Mouse (Mus musculus) gastrocnemius, postnatal 36 days (tissue): Measurements from ENCODE around the gene Pet100. TPM values are rescaled to one million over a fixed set of nuclear protein-coding genes. Genes with fewer than 3 reads are reported as not detected.
A peak's percentile ranks its signal among the peaks of the same experiment; 100 is the strongest.
"Not testable (repeated sequence)": the region's sequence is repeated elsewhere in the genome, so short reads cannot be mapped to it uniquely, and the experiment has no call there.

Experiments used
- DNase-seq, 2 experiments: peaks; one replicate each; pipeline ENCODE4 v3.0.0; 2022
- intact Hi-C: fragments of 180-260 bp; cut with DNase I; formaldehyde crosslinking; loops from one replicate; pipeline ENCODE4 v1.15.1; 2025
- long read RNA-seq, 2 experiments: library from polyadenylated mRNA; stranded (forward); transcript quantifications; one replicate each; pipeline ENCODE4 v2.0.0; 2021
- total RNA-seq, 2 experiments: library from RNA; stranded (reverse); gene quantifications; 2 replicates each; pipeline ENCODE4 v1.2.3; 2021

Gene Pet100
- total RNA-seq, result 10 to 100 TPM; 73.8 to 77.0 TPM
- long read RNA-seq, experiment 1, transcript Pet100-201 (4 exons, 1,193 nt), result major isoform, 118 of 133 reads
- long read RNA-seq, experiment 1, partial matches to known transcripts, result 4 of 133 reads
- long read RNA-seq, experiment 1, other reads (novel, unspliced or antisense), result 10 of 133 reads
- long read RNA-seq, experiment 2, transcript Pet100-201 (4 exons, 1,193 nt), result major isoform, 130 of 142 reads
- long read RNA-seq, experiment 2, partial matches to known transcripts, result 6 of 142 reads
- long read RNA-seq, experiment 2, other reads (novel, unspliced or antisense), result 6 of 142 reads

DNA sequence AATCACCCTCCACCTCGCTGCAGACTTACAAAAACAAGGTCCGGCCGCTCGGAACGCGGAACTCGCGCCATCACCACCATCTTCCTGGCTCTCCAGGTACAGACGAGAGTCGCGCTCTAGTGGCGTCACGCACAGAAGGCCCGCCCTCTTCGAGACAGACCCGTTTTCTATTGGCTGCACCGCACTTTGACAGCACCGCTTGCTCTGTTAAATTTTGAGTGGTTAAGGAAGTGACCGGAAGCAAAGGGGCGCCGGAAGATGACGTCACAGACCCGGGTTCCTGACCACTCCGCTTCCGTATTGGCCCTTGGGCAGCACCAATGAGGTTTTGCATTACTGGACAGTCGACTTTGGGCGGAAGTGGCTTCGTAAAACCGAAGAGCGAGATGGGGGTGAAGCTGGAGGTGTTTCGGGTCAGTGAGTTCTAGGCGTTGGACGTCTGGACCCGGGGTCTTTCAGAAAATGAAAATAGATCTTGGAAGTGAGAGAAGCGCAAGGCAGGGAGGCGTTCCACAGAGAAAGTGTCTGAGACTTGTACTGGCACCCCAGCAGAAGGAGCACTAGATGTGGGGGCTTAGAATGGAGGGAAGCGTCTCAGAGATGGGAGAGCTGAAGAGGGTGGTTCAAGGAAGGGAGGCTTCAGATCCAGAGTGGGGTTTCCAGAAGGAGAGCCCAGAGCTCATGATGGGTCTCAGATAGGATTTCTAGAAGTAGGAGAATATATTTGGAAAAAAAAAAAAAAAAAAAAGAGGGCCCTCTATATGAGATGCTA is at the start of gene Pet100, which contains the start of gene Xab2:
Gene Pet100, plus strand, starts transcription at position 350 of the 772 bp plus-strand sequence.
Gene Xab2, minus strand, starts transcription at position 118 of the 772 bp plus-strand sequence.
- peak; percentile 97 for DNase-seq
- intact Hi-C loops, result no loop called here

DNA sequence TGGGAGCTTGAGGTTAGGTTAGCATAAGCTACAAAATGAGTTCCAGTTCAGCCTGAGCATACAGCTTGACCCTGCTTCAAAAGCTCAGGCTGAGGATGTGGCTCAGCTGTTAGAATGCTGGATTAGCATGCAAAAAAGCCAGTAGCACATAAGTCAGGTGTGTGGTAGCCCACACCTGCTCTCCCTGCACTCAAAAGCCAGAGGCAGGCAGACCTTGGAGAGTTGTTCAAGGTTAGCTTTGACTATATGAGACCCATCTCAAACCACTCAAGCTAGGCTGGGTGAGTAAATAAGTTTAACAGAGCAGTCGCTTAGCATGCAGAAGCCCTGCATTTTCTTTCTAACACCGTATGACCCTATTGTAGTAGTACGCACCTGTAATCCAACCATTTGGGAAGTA is 46.8 kb upstream of the Pet100 start:
- DNase-seq, result no peak
- intact Hi-C loops, result no loop called here

DNA sequence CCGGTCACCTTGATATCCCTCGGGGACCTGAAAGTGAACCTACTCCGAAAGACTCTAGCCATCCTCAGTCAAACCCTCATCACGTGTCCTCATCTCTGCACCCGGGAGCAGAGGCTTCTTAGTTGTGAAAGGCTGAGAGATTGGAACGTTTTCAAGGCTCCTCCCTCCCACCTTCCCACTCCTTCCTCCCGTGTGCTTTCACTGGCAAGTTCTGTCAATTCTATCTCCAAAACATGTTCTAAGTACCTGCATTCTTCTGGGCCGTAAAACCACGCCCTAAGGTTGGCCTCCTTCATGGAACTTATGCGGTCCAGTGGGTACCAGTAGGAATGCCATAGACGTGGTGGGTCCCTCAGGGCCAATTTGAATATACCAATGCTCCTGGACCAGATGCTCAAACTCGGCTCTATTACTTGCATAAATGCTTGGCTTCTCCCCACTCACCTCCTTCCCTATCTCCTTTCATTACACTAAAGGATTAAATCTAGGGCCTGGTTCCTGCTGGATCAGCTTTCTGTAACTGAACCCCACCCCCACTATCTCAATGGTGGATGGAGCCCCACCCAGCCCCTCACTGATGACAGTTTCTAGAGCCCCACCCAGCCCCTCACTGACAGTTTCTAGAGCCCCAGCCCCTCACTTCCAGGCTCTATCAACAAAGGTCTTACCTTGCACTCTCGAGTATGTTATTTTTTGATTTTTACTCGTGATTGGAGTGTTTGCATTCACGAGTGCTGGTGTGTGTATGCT is 45.0 kb upstream of the Pet100 start:
- no peak for DNase-seq
- intact Hi-C loops, result no loop called here

DNA sequence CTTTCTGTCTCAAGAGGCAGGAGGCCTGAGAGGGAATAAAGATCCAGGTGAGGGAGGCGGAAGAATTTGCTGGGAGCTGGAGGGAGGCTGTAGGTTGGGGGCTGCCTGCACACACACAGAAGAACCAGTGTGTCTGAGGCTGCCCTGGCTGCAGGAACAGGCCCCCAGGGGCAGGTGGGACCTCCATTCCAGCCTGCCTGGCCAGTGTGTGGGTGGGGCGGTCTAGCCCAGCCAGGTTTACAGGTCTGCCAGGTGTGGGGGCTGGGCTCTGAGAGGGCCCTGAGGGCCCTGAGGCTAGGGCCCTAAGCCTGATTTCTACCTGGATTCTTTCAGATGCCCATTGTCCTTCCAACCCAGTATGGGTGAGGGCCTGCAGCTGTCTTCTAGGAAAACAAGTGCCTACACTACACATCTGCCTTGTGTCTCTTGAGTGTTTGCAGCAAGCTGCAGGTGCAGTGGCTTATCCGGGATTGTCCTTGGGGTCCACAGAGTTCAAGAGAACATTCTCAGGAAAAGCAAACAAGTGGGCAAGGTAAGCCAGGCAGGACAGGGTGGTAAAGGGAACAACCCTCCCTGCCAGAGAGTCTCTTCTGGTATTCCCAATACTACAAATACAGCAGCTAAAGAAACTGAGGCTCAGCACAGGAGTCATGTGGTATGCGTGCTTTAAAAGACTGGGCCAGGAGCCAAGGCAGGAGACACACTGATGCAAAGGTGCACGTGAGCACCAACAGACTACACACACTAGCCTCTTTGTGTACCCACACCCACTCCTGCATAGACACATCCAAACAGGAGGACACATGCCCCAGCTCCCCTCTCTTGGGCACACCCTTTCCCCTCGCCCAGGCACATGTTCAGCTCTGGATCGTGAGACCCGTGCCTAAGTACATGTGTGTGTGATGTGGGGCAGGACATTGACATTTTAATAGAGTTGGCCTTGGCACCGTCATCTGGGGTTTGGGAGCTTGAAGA is 41.7 kb upstream of the Pet100 start:
- DNase-seq, result no peak
- intact Hi-C loops, result no loop called here

DNA sequence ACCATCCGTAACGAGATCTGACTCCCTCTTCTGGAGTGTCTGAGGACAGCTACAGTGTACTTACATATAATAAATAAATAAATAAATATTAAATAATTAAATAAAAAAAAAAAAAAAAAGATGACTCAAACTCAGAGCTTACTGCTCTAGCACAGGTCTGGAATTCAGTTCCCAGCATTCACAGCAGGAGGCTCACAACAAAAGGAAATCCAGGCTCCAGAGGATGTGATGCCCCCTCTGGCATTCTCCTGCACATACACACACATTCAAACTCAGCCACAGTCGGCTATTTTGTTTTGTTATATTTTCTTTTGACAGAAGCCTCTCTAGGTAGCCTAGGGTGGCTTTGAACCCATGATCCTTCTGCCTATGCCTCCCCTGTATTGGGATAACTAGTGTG is 39.4 kb upstream of the Pet100 start:
- intact Hi-C loops, DNase-seq: not testable (repeated sequence)

DNA sequence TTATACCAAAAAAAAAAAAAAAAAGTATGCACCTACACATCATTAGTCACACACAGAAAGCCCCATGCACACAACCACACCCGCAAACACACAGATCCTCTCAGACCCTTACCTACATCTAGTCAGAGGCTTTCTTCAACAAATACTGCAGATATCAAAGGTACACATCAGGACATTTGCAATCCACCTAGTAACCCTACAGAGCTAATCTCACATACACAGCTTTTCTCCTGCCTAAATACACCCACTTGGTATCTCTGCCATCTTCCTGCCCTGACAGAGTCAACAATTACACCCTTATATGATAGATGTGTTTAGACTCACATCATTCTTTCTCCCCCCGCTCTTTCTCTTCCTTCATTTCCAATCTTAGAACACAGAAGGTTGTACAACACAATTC is 34.9 kb upstream of the Pet100 start:
- no peak for DNase-seq
- intact Hi-C loops, result no loop called here

DNA sequence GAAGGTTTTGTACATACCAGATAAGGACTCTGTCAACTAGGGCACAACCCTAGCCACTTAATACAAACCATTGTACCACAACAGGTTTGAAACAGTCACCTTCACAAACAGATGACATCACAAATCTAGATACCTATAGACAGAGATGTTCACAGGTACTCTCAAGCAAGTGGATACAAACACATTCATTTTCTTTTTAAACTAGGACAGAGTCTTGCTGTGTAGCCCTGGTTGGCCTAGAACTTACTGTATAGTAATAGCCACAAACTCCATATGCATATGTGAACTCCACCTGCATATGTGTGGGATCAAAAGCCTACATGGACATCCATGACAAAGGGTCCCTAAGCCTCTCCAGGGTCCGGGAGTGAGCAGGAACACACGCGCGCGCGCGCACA is 34.4 kb upstream of the Pet100 start, which contains the start of gene Camsap3:
Gene Camsap3, plus strand, starts transcription at position 301 of the 398 bp plus-strand sequence.
- no peak for DNase-seq
- intact Hi-C loops, result no loop called here

DNA sequence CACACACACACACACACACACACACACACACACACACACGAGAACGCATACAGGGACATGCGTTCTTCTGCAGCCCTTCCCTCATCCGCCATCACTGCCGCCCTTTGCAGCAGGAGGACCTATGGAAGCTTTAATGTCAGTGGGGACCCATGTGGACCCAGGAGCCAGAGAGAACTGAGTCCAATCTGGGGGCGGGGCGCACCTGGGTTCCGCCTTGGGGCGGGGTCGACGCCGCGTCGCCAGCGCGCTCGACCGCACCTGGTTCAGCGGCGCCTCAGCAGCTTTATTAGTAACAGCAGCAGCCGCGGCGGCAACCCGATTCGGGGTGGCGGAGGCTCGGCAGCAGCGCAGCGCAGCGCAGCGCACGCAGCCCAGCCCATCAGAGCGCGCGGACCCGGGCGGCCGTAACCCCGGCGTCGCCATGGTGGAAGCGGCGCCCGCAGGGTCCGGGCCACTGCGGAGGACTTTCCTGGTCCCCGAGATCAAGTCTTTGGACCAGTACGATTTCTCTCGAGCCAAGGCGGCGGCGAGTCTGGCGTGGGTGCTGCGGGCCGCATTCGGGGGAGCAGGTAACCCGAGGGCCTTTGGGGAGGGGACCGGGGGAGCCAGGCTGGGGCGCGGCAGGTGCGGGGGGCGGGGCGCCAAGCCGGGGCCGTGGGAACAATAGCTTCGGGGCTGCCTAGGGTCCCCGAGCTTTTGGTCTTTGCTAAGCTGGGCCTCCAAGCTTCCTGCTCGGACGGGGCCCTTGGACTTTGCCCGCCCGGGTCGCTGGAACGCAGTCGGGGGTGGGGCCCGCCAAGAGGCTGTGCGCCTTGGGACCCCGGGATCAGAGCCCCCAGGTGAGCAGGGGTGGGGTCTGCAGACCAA is 33.7 kb upstream of the Pet100 start:
- intact Hi-C loops, result no loop called here
- DNase-seq, result no peak

DNA sequence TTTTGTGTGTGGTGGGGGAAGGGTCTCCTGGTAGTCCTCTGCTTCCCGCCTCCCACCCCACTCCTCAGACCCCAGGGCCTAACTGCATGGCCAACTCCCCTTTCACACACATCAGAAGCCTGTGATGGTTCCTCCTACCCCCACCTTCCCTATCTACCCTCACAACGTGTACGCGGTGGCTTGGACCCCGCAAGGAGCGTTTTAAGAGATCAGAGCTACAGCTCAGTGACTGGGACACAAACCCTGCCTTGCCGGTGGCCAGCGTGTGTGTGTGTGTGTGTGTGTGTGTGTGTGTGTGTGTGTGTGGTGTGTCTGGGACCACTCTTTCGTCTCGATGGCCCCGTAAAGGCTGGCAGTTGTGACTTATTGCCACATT is 33.1 kb upstream of the Pet100 start:
- intact Hi-C loops, result no loop called here
- no peak for DNase-seq

DNA sequence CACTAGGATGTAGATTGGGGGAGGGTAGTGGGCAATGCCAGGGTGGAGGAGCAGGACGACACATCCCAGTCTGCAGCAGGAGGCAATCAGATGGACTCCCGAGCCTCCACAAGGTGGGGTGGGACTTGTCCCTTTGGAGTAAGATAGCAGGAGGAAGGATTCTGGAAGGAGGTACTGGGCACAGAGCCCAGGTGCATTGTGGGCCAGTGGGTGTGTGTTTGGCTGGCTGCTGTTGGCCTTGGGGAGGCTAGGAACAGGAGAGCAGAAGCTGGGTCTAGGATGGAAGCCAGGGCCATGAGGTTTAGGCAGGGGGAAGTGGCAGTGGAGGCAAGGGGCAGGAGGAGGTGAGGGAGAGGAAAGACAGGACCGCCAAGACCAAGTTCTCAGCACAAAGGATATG is 27.9 kb upstream of the Pet100 start:
- no peak for DNase-seq
- intact Hi-C loops, result no loop called here

DNA sequence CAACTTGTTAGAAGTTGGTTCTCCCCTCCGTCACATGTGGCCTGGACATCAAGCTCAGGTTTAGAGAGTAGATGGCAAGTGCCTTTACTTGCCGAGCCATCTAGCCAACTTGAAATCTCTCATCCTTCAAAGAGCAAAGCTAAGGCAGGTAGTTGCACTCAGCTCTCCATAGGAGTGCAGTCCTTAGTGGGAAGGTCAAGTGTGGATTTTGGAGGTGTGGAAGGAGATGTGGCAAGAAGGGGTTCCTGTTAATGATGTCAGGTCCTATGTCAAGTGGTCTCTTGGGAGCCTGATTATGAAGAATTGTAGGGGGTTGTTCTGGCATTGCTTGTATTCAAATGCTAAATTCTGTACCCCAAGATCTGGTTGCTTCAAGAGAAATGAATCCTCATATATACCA is 26.9 kb upstream of the Pet100 start:
- DNase-seq, result no peak
- intact Hi-C loops, result no loop called here

DNA sequence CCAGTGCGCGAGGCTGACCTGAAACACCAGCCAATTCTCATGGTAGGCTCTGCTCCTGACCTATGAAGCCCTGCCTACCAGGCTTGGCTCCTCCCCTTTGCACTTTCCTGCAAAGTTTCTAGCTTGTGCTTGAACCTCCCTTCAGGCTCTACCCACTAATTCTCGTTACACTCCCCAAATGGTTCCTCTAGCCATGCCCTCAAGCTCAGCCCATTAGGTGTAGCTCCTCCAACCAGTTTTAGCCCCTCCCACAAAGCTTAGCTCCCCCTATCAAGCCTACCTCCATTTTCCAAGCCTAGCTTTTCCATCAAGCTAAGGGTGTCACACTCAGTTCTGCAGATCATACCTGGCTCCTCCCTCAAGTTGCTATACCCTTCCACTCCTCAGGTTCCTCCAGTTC is 23.3 kb upstream of the Pet100 start:
- no peak for DNase-seq
- intact Hi-C loops, result no loop called here

DNA sequence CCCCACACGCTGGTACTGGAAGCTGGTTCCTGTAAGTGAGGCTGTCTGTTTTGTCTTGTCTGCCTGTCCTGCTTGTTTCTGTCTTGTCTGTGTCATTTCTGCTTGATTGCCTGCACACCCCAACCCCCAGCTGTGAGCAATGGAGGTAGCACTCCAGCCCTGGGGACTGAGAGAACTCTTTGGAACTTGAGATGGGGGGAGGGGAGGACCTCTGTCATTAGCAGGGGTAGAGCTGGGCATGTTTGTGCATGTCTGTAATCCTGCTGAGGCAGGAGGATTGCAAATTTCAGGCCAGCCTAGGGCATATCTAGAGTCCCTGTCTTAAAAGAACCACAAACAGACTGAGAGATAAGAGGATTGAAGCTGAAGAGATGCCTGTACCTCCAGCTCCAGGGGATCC is 22.1 kb upstream of the Pet100 start:
- intact Hi-C loops, result no loop called here
- DNase-seq, result no peak

DNA sequence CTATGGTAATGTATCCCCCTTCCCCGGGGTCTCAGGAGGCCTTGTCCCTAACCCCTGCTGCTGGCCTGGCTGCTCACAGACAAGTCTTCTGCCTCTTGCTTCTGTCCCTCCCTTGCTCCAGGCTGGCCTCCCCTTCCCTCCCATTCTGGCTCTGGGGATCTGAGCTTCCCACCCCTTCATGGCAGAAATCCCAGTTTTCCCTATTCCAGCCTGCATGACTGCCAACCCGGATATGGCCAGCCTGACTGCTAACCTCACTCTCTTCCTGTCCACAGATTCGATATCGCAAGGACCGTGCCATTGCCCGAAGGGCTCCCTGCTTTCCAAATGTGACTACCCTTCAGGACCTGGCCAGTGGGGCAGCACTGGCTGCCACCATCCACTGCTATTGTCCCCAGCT is 20.9 kb upstream of the Pet100 start:
- peak; percentile 39 to 54 for DNase-seq
- intact Hi-C loops, result no loop called here

DNA sequence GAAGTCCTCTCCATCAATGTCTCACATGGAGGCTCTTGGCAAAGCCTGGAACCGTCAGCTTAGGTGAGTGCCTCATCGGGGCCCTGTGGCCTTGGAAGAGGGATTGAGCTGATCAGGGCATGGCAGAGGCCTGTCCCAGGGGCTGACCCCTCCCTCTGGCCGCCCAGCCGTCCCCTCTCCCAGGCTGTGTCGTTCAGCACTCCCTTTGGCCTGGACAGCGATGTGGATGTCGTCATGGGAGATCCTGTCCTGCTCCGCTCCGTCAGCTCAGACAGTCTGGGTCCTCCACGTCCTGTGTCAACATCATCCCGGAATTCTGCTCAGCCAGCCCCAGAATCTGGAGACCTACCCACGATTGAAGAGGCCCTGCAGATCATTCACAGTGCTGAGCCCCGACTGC is 17.9 kb upstream of the Pet100 start:
- no peak for DNase-seq
- intact Hi-C loops, result no loop called here

DNA sequence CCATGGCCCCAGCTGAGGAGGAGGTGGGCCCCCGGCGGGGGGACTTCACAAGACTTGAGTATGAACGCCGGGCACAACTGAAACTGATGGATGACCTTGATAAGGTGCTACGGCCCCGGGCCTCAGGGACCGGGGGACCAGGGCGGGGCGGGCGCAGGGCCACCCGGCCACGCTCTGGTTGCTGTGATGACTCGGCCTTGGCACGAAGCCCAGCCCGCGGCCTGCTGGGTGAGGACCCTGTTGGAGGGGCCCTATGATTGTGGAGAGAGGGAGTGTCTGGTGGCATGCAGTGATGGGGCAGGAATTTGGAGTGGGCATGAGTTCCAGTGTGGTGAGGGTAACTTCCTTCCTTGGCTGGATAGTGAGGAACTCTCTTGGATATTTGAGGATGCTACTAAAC is 14.8 kb upstream of the Pet100 start:
- no peak for DNase-seq
- intact Hi-C loops, result no loop called here

DNA sequence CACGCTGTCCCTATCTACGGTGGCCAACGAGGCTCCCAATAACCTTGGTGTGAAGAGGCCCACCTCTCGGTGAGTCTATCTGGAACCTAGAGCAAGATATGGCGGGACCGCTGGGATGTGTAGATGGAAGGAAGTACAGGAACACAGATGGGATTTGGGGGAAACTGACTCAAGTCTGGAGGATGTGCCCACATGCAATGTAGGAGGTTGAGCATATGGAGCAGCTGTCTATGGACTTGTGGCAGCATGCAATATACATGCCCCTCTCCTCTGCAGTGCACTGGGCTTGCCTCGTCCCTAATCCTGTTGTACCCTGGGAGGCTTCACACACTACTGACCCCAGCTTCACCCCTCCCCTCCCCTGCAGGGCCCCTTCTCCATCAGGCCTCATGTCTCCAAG is 13.5 kb upstream of the Pet100 start:
- no peak for DNase-seq
- intact Hi-C loops, result no loop called here

DNA sequence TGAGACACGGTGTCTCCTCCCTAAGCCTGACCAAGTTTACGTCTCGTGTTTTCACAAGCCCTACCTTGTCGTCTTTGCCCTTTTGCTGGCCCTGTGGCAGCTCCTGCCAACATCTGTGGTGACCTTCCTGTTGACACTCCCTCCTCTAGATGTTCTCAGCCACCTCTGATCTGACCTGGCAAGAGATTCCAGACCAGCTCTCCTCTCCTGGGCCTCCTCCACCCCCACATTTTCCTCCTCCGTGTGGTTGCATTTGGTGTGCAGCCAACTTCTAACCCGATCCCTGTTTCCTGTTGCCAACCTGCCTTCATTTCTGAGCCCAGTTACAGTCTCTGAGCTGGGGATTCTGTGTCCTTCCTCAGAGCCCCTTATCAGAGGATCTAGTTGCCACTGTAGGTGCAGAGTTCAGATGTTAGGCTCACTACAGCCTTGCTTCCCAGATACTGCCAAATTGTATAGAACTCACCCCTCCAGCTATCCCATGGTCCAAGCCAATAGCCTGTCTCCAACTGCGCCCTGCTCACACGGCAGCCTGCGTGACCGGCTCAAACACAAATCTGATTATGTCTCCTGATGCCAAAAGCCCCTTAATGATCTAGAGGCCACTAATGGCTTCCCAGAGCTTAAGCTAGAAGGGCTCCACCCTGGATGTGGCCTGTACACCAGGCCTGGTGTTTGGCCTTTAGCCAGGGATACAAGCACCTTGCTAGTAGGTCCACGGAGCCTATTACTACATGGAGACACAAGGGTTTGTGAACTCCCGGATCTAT is 12.1 kb upstream of the Pet100 start:
- intact Hi-C loops, result no loop called here
- no peak for DNase-seq

DNA sequence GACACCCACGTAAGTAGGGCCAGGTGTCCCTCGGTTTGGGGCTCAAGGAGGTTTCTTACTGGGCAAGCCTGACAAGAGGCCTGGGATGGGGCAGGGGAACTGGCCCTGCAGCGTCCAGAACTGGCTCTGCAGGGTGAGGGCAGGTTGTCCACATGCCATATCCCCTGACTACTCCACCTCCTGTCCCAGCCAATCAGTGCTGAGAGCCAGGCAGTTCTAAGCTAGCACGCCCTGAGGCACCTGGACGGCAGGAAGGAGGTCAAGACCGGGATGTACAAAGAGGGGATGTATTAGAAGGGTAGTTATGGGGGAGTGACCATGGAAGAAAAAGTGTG is 11.6 kb upstream of the Pet100 start:
- intact Hi-C loops, result no loop called here
- no peak for DNase-seq
